Mouse (Mus musculus): Measurements from ENCODE around the gene Chmp6. TPM values are rescaled to one million over a fixed set of nuclear protein-coding genes. Genes with fewer than 3 reads are reported as not detected.

The Chmp6 gene
- 70.4 and 86.6 TPM in 2 replicates for polyA plus RNA-seq (2012)

- no peak for TF ChIP-seq GATA1 (IDR thresholded peaks at IDR 0.05; ENCODE audit: low read length)
Measured at GRCm38 (mm10) chr11:119913291-119913934, at the start of gene Chmp6. Chmp6 (plus strand) TSS chr11:119913441.

- TF ChIP-seq GATA1 (IDR thresholded peaks at IDR 0.05; ENCODE audit: low read length), result no peak
Measured at GRCm38 (mm10) chr11:119866837-119867236, 46.4 kb upstream of the Chmp6 start.

- TF ChIP-seq GATA1 (IDR thresholded peaks at IDR 0.05; ENCODE audit: low read length), result no peak
Measured at GRCm38 (mm10) chr11:119868138-119868537, 45.1 kb upstream of the Chmp6 start.

DNA sequence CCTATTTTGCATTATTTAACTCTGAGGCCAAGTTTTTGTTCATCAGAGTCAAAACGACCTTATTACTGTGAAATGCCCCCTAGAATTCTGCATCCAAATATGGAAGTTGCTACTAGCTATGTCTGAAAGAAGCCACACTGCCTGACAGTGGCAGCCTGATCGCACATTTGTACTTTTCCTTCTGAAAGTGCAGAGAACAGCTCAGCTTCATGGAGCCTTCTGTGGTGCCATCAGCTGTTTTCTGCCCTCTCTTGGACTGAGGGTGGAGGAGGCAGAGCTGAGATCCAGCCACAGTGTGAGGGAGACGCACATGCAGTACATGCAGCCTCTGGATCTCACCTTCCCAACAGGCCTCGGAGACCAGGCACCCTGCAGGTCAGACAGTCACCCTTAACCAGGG lies 44.7 kb upstream of the Chmp6 start:
- no peak for TF ChIP-seq GATA1 (IDR thresholded peaks at IDR 0.05; ENCODE audit: low read length)

DNA sequence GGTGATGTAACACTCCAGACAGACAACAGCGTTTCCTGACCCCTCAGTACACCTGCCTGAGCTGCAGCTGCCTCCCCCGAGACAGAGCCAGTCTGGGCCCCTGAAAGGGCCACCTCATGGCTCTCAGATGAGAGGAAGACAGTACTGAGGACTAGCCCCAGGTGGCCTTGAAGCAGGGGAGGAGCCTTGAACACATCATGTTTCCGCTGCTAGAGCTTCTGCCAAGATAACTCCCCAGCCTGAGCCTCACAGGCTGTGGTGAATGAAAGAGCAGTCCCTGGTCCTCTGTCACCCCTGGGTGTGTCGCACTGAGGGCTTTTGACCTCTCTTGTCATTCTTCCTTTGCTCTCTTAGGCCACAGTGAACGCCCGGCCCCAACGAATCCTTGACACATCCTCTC lies 42.1 kb upstream of the Chmp6 start:
- no peak for TF ChIP-seq GATA1 (IDR thresholded peaks at IDR 0.05; ENCODE audit: low read length)

- no peak for TF ChIP-seq GATA1 (IDR thresholded peaks at IDR 0.05; ENCODE audit: low read length)
Measured at GRCm38 (mm10) chr11:119873643-119874042, 39.6 kb upstream of the Chmp6 start.

DNA sequence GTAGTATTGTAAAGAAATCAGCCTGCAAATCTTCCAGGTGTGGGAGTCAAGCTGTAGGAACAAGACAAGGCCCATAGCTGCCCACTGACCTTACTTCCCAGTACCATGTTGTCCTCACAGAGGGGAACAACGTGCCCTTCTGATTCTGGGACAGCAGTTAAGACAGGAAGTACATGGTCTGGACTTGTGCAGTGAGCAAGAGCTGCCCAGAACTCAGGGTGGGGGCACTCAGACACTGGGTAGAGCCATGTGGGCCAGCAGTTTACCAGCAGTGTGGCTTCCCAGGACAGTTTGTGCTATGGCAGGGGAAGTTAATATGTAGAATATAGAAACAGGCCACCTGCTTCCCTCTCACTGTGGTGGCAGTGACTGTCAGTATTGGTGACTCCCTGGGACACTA lies 38.4 kb upstream of the Chmp6 start:
- TF ChIP-seq GATA1 (IDR thresholded peaks at IDR 0.05; ENCODE audit: low read length), result no peak

- TF ChIP-seq GATA1 (IDR thresholded peaks at IDR 0.05; ENCODE audit: low read length), result no peak
Measured at GRCm38 (mm10) chr11:119875685-119876084, 37.6 kb upstream of the Chmp6 start.

DNA sequence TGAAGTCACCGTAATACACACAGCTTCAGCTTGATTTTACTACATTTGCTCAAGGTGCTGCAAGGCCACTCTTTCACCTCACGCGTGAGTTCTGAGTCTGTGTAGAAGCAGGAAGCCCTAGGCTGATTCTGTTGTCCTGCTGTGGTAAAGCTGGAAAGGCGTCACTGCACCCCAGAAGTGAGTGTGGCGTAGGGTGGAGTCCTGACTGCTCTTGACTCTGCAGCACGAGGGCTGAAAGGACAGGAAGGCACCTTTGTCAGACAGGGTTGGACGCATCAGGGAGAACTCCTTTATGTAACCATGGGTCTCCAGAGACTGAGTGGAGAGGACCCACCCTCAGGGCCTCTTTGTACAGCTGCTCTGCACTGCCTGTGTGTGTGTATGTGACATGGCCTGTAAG lies 36.1 kb upstream of the Chmp6 start:
- no peak for TF ChIP-seq GATA1 (IDR thresholded peaks at IDR 0.05; ENCODE audit: low read length)

DNA sequence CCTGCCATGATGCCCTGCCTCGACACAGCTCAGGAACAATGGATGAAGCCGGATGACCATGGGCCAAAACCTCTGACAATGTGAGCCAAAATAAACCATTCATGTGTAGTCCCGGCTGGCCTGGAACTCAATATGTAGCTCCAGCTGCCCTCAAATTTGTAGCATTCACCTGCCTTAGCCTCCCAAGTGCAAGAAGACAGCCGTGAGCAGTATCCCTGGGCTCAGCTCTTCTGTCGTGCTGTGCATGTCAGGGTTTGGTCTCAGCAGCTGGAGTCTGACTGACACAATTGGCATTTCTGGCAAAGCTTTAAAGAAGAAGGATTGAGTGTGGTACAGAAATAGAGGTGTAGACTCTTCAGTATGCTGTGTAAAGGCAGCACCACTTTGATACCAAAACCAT lies 33.7 kb upstream of the Chmp6 start:
- no peak for TF ChIP-seq GATA1 (IDR thresholded peaks at IDR 0.05; ENCODE audit: low read length)

DNA sequence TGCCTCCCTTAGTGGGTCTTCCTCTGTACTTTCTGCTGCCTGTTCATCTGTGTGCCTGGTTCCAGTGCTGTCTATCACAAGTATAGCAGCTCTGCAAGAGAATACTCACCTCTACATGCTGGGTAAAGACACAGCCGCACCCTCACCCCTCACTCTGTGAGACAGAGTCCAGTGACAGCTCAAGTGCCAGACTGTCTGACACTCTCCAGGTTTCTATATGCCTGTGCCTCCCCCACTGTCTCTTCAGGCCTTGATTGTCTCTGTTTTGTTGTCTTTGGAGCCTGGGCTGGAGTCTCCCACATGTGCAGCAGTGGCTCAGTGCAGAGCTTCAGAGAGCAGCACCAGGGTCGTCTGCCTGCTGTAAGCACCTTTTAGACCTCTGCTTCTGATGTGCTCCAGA lies 29.6 kb upstream of the Chmp6 start:
- no peak for TF ChIP-seq GATA1 (IDR thresholded peaks at IDR 0.05; ENCODE audit: low read length)

- TF ChIP-seq GATA1 (IDR thresholded peaks at IDR 0.05; ENCODE audit: low read length), result no peak
Measured at GRCm38 (mm10) chr11:119889966-119890365, 23.3 kb upstream of the Chmp6 start.

DNA sequence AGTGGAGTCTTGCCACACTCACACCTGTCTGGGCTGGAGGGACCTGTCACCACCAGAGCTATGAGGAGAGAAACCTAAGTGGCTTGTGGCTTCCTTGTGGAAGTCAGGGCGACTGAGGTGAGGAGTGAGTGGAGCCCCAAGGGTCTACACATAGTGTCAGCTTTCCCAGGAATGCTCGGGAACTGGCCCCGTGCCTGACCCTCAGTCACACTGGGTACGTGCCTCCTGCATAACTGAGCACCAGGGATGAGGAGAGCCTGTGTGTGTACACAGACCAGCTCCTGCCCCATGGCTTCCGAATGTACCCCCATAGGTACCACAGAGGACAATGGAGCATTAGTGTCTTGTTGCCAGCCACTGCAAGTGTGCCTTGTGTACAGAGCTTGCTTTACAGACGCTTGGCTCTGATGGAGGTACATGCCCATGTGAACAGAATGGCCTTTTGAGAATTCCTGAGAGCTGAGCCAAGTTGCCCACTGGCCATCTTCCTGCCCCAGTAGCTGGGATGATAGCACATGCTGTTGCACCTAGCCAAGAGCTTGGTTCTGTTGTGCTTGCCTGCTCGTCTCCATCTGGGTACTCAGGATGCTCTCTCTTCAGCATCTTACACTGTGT lies 21.5 kb upstream of the Chmp6 start:
- TF ChIP-seq GATA1 (IDR thresholded peaks at IDR 0.05; ENCODE audit: low read length), result no peak

- no peak for TF ChIP-seq GATA1 (IDR thresholded peaks at IDR 0.05; ENCODE audit: low read length)
Measured at GRCm38 (mm10) chr11:119893667-119894236, 19.5 kb upstream of the Chmp6 start.

DNA sequence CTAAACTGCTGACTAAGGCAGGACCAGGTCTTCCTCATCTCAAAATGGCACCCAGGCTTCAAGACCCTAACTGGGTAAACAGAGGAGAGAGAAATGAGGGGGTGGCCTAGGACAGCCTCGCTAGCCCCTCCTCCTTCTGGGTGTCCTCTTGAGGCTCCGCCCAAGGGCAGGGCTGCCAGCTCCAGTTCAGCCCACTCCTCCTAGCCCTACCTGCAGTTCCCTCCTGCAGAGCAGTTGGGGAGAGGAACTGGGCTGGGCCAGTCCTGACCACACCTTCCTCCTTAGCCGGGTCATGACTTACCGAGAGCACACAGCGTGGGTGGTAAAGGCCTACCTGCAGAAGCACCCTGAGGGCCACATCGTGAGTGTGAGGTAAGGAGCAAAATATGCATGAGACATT lies 18.6 kb upstream of the Chmp6 start:
- TF ChIP-seq GATA1 (IDR thresholded peaks at IDR 0.05; ENCODE audit: low read length), result no peak

GRCm38 (mm10) chr11:119897041-119897440 lies 16.2 kb upstream of the Chmp6 start:
- TF ChIP-seq GATA1 (IDR thresholded peaks at IDR 0.05; ENCODE audit: low read length), result no peak

GRCm38 (mm10) chr11:119898976-119899375 lies 14.3 kb upstream of the Chmp6 start:
- TF ChIP-seq GATA1 (IDR thresholded peaks at IDR 0.05; ENCODE audit: low read length), result no peak

Measured in G1E-ER4 (cell line).